Comparison of ENCODE assay signal across 10 mouse cellular contexts in genomic region chr9:60082107-60082581, GRCm38 (mm10).
A peak's percentile ranks its signal among the peaks of the same experiment; 100 is the strongest.
DNase-seq lines count a peak whose midpoint lies in the region; ATAC-seq and TF ChIP-seq lines count a peak whose summit lies in the region.
"Had no signal": no experiment of that assay in that cellular context is flagged by ENCODE, and none has a peak within 500 bp of the region (broad histone marks: within the 10 kb centered on the region; RNA-seq: fewer than 3 reads in every experiment).

No protein-coding gene starts in this region.

- no peak overlapping the region for H3K27ac ChIP-seq in intestine, embryonic 15.5 days
- H3K27ac ChIP-seq in neural tube, embryonic 12.5 days = no peak overlapping the region
- no peak overlapping the region for H3K27ac ChIP-seq in heart, adult 2 months

- intact Hi-C loops in heart, adult 2 months (cut with DNase I) = no loop called here
- intact Hi-C loops in left cerebral cortex, postnatal 25 days (cut with DNase I) = no loop called here

- H3K36me3 ChIP-seq in intestine, embryonic 15.5 days = no peaks in the 10 kb centered on the region
- H3K36me3 ChIP-seq in neural tube, embryonic 12.5 days = no peaks in the 10 kb centered on the region
- no peaks in the 10 kb centered on the region for H3K36me3 ChIP-seq in heart, adult 2 months (ENCODE audit: control insufficient read depth, insufficient read depth, low read length)

- no peak overlapping the region for H3K4me3 ChIP-seq in intestine, embryonic 15.5 days (replicated peaks)
- H3K4me3 ChIP-seq in neural tube, embryonic 12.5 days = no peak overlapping the region
- no peak overlapping the region for H3K4me3 ChIP-seq in heart, adult 2 months
- H3K4me3 ChIP-seq: megakaryocyte, embryonic 14.5 days had no signal

- TF ChIP-seq CTCF in heart, adult 2 months (IDR thresholded peaks at IDR 0.05) = no peak

- TF ChIP-seq POLR2A in heart, adult 2 months (IDR thresholded peaks at IDR 0.05; ENCODE audit: insufficient read depth, low read depth, low read length) = no peak

- DNase-seq in kidney, adult 9 months = peak; percentile 30
- no peak for DNase-seq in kidney, adult 11 months
- peak; percentile 75 to 79 for DNase-seq in adrenal gland, postnatal 36 days
- no peak for DNase-seq in spleen, adult 12 weeks (ENCODE audit: low spot score)
- DNase-seq in heart, adult 2 months = no peak
- no peak for DNase-seq in left cerebral cortex, postnatal 25 days (ENCODE audit: low spot score in 2 of 2)
- DNase-seq: cerebellum, adult 9-11 months had no signal

- TF ChIP-seq EP300 in heart, adult 2 months (IDR thresholded peaks at IDR 0.05; ENCODE audit: insufficient read depth, low read depth, low read length) = no peak

- no peaks in the 10 kb centered on the region for H3K79me2 ChIP-seq in heart, adult 2 months (replicated peaks; ENCODE audit: control insufficient read depth, insufficient read depth, low read length)

- 18% methylated on average over 5 of the region's 5 CpGs for WGBS in intestine, embryonic 15.5 days
- 13% methylated on average over 5 of the region's 5 CpGs for WGBS in neural tube, embryonic 12.5 days
- 48% methylated on average over 5 of the region's 5 CpGs for WGBS in heart, adult 2 months

- no peak overlapping the region for H3K9ac ChIP-seq in intestine, embryonic 15.5 days
- H3K9ac ChIP-seq in neural tube, embryonic 12.5 days = no peak overlapping the region
- H3K9ac ChIP-seq in heart, adult 2 months (ENCODE audit: low read depth, low read length) = no peak overlapping the region

- H3K4me1 ChIP-seq in intestine, embryonic 15.5 days (replicated peaks) = peaks cover 10% of the 10 kb centered on the region
- H3K4me1 ChIP-seq in neural tube, embryonic 12.5 days = peaks cover 12% of the 10 kb centered on the region
- H3K4me1 ChIP-seq in heart, adult 2 months (ENCODE audit: control insufficient read depth, insufficient read depth, low read length) = no peaks in the 10 kb centered on the region
- H3K4me1 ChIP-seq: megakaryocyte, embryonic 14.5 days had no signal

- no peak overlapping the region for H3K4me2 ChIP-seq in intestine, embryonic 15.5 days (replicated peaks)
- H3K4me2 ChIP-seq in neural tube, embryonic 12.5 days (replicated peaks) = 0 out of 2 replicates have a peak overlapping the region, but pooled peaks have one; percentile 12

- H3K9me3 ChIP-seq in intestine, embryonic 15.5 days = no peaks in the 10 kb centered on the region
- no peaks in the 10 kb centered on the region for H3K9me3 ChIP-seq in neural tube, embryonic 12.5 days
- H3K9me3 ChIP-seq: megakaryocyte, embryonic 14.5 days had no signal

- peak; percentile 20; the same call in 1 of the 2 replicates for ATAC-seq in intestine, embryonic 15.5 days
- no peak for ATAC-seq in neural tube, embryonic 12.5 days (ENCODE audit: low FRiP score, low read depth)

- no peaks in the 10 kb centered on the region for H3K27me3 ChIP-seq in intestine, embryonic 15.5 days (replicated peaks)
- no peaks in the 10 kb centered on the region for H3K27me3 ChIP-seq in neural tube, embryonic 12.5 days (replicated peaks)
- H3K27me3 ChIP-seq in heart, adult 2 months (ENCODE audit: control insufficient read depth, insufficient read depth, low read length) = no peaks in the 10 kb centered on the region

Comparison
In these comparisons a context has a peak if more than half of its experiments do, and no peak if none do; other contexts are left out.
1. DNase-seq: peak in kidney, adult 9 months (single experiment) and adrenal gland, postnatal 36 days (2 of 2); none in kidney, adult 11 months (single experiment), spleen, adult 12 weeks (single experiment), heart, adult 2 months (0 of 2) and left cerebral cortex, postnatal 25 days (0 of 2).